Mouse (Mus musculus) urinary bladder, postnatal 0 days (tissue): Measurements from ENCODE around the gene Gm28168. TPM values are rescaled to one million over a fixed set of nuclear protein-coding genes. Genes with fewer than 3 reads are reported as not detected.

Experiments
- polyA plus RNA-seq: library from polyadenylated mRNA; unstranded; fragments of >200 nt; fragmentation: Nextera tagmentation; extraction: Ambion mirVana; gene quantifications from 2 replicates; pipeline ENCODE4 v1.2.1, GENCODE M21; 2015

The Gm28168 gene
- not detected in 2 replicates for polyA plus RNA-seq

GRCm38 (mm10) chr1:117927715-117928114, at the start of gene Gm28168:
Gm28168 (plus strand) TSS chr1:117928015.

GRCm38 (mm10) chr1:117965639-117966038, 37.8 kb downstream of the Gm28168 start, which contains the start of gene Gm7145:
Gm7145 (plus strand) TSS chr1:117965939.

Other genes with a start within 250 kb of the Gm28168 start
- not detected in 2 replicates for gene Gm28363, start 230.9 kb upstream of the Gm28168 start, polyA plus RNA-seq
- not detected in 2 replicates for gene B020011L13Rik, start 146.9 kb upstream of the Gm28168 start, polyA plus RNA-seq
- not detected in 2 replicates for gene Gm28360, start 97.9 kb upstream of the Gm28168 start, polyA plus RNA-seq
- gene Gm7145, start 37.9 kb downstream of the Gm28168 start, polyA plus RNA-seq = not detected in 2 replicates
- 0.02 TPM in 1 of 2 replicates, not detected in the other for gene Gm29106, start 248.5 kb downstream of the Gm28168 start, polyA plus RNA-seq